Mouse (Mus musculus): ENCODE results near the gene Ttc39d. TPM values are rescaled to one million over a fixed set of nuclear protein-coding genes. Genes with fewer than 3 reads are reported as not detected.

Ttc39d gene
- total and polyA plus RNA-seq, 2 experiments from 2014 or later: 0.08 TPM; not detected in 1

DNA sequence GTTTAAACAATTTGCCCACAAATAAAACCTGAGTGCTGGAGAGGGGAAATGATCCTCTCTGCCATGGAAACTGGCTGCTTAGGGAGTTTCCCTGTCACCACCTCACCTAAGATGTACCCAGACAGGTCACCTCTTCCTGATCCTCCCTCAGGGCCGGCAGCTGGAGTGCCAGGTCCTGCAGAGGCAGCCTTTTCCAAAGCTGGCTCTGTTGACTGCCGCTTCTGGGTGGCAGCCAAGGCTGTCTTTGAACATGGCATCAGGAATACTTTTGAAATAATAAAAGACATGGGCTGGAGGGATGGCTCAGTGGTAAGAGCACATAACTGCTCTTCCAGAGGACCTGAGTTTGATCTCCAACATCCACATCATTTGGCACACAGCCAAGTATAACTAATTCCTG is 22.1 kb downstream of the Ttc39d start:
- no peak overlapping the region for H3K27ac ChIP-seq (ENCODE audit: low read depth)
- H3K4me2 ChIP-seq (ENCODE audit: low read depth, low read length): no peak overlapping the region
- no peaks in the 10 kb centered on the region for H3K36me3 ChIP-seq (replicated peaks; ENCODE audit: control insufficient read depth, insufficient read depth, low read length)
- ATAC-seq (ENCODE audit: insufficient read depth, low read depth): peak; percentile 30; the same call in 1 of the 2 replicates
- no peaks in the 10 kb centered on the region for H3K9me3 ChIP-seq (replicated peaks; ENCODE audit: control insufficient read depth, low read length)
- H3K9ac ChIP-seq (replicated peaks; ENCODE audit: low read depth, low read length): no peak overlapping the region
- H3K4me1 ChIP-seq (ENCODE audit: control insufficient read depth, insufficient read depth): peaks cover 5% of the 10 kb centered on the region
- WGBS: 61% methylated on average over 2 of the region's 2 CpGs
- H3K27me3 ChIP-seq (ENCODE audit: control insufficient read depth, insufficient read depth, low read length): no peaks in the 10 kb centered on the region
- no peak overlapping the region for H3K4me3 ChIP-seq (ENCODE audit: low read depth, low read length)
- DNase-seq (ENCODE audit: low spot score): no peak
- TF ChIP-seq CTCF (IDR thresholded peaks at IDR 0.05; ENCODE audit: low read depth) (no peak), EP300 (IDR thresholded peaks at IDR 0.05; ENCODE audit: low read depth) (no peak)

DNA sequence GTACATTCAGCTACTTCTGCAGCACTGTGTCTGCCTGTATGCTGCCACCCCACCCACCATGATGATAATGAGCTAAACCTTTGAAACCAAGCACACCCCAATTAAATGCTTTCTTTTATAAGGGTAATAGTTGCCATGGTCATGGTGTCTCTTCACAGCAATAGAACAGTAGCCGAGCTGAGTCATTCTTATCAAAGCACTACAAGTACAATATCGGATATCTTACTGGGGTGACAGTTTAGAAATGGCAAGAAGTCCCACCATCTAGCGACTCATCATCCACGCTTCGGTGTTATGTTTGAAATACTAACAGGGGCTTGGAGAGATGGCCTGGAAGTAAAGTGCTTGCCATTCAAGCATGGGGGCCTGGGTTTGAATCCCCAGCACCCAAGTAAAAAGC is 26.6 kb downstream of the Ttc39d start:
- H3K4me1 ChIP-seq (ENCODE audit: control insufficient read depth, insufficient read depth): no peaks in the 10 kb centered on the region
- TF ChIP-seq CTCF (IDR thresholded peaks at IDR 0.05; ENCODE audit: low read depth) (no peak), EP300 (IDR thresholded peaks at IDR 0.05; ENCODE audit: low read depth) (no peak)
- no peak overlapping the region for H3K27ac ChIP-seq (ENCODE audit: low read depth)
- no peak overlapping the region for H3K4me3 ChIP-seq (ENCODE audit: low read depth, low read length)
- H3K4me2 ChIP-seq (ENCODE audit: low read depth, low read length): no peak overlapping the region
- H3K27me3 ChIP-seq (ENCODE audit: control insufficient read depth, insufficient read depth, low read length): no peaks in the 10 kb centered on the region
- H3K9ac ChIP-seq (replicated peaks; ENCODE audit: low read depth, low read length): no peak overlapping the region
- ATAC-seq (ENCODE audit: insufficient read depth, low read depth): no peak
- 87% methylated on average over 5 of the region's 5 CpGs for WGBS
- peaks cover 10% of the 10 kb centered on the region for H3K36me3 ChIP-seq (replicated peaks; ENCODE audit: control insufficient read depth, insufficient read depth, low read length)
- no peak for DNase-seq (ENCODE audit: low spot score)
- H3K9me3 ChIP-seq (replicated peaks; ENCODE audit: control insufficient read depth, low read length): no peaks in the 10 kb centered on the region

DNA sequence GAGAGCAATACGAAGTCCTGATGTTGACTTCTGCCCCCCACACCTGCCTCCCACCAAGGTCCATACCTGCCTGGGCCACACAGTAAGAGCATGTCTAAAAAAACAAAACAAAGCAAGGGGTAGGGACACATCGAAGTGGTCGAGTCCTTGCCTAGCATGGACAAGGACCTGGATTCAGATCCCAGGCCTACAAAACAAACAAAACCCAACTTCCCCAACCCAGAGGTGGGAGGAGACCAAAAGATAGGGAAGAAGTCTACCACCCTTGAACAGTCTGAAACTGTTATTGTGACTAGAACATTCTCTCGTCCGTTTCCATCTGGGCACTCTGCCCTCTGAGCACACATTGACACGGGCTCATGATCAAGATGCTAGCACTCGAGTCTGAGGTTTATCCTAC is 27.1 kb downstream of the Ttc39d start:
- no peaks in the 10 kb centered on the region for H3K9me3 ChIP-seq (replicated peaks; ENCODE audit: control insufficient read depth, low read length)
- WGBS: 77% methylated on average over 7 of the region's 7 CpGs
- H3K4me1 ChIP-seq (ENCODE audit: control insufficient read depth, insufficient read depth): no peaks in the 10 kb centered on the region
- no peak overlapping the region for H3K4me3 ChIP-seq (ENCODE audit: low read depth, low read length)
- no peak overlapping the region for H3K4me2 ChIP-seq (ENCODE audit: low read depth, low read length)
- TF ChIP-seq CTCF (IDR thresholded peaks at IDR 0.05; ENCODE audit: low read depth) (no peak), EP300 (IDR thresholded peaks at IDR 0.05; ENCODE audit: low read depth) (no peak)
- no peak overlapping the region for H3K27ac ChIP-seq (ENCODE audit: low read depth)
- DNase-seq (ENCODE audit: low spot score): no peak
- ATAC-seq (ENCODE audit: insufficient read depth, low read depth): no peak
- no peaks in the 10 kb centered on the region for H3K27me3 ChIP-seq (ENCODE audit: control insufficient read depth, insufficient read depth, low read length)
- H3K9ac ChIP-seq (replicated peaks; ENCODE audit: low read depth, low read length): no peak overlapping the region
- H3K36me3 ChIP-seq (replicated peaks; ENCODE audit: control insufficient read depth, insufficient read depth, low read length): peaks cover 16% of the 10 kb centered on the region

DNA sequence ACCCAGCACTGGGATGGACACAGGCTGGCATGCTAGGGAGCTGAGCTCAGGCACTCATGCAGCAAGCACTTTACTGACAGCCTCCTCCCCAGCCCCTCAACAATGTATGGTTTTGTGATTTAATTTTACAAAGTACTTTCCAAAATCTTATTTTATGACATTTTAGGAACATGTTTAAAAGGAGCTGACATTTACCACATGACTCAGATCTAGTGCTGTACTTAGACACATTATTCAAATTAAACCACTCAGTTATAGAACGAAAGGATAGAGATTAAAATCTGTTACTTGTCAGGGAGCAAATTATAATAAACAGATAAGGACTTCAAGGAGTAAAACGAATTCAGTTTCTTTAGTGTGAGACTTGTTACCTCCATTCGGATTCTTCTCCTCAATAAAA is 28.2 kb downstream of the Ttc39d start:
- TF ChIP-seq CTCF (IDR thresholded peaks at IDR 0.05; ENCODE audit: low read depth) (no peak), EP300 (IDR thresholded peaks at IDR 0.05; ENCODE audit: low read depth) (no peak)
- Histone ChIP-seq H3K27ac (ENCODE audit: low read depth) (no peak overlapping the region), H3K9ac (replicated peaks; ENCODE audit: low read depth, low read length) (no peak overlapping the region), H3K9me3 (replicated peaks; ENCODE audit: control insufficient read depth, low read length) (no peaks in the 10 kb centered on the region), H3K36me3 (replicated peaks; ENCODE audit: control insufficient read depth, insufficient read depth, low read length) (peaks cover 24% of the 10 kb centered on the region), H3K27me3 (ENCODE audit: control insufficient read depth, insufficient read depth, low read length) (no peaks in the 10 kb centered on the region), H3K4me1 (ENCODE audit: control insufficient read depth, insufficient read depth) (no peaks in the 10 kb centered on the region), H3K4me2 (ENCODE audit: low read depth, low read length) (no peak overlapping the region), H3K4me3 (ENCODE audit: low read depth, low read length) (no peak overlapping the region)
- WGBS: 82% methylated on average over 3 of the region's 3 CpGs
- DNase-seq (ENCODE audit: low spot score) (no peak), ATAC-seq (ENCODE audit: insufficient read depth, low read depth) (no peak)

DNA sequence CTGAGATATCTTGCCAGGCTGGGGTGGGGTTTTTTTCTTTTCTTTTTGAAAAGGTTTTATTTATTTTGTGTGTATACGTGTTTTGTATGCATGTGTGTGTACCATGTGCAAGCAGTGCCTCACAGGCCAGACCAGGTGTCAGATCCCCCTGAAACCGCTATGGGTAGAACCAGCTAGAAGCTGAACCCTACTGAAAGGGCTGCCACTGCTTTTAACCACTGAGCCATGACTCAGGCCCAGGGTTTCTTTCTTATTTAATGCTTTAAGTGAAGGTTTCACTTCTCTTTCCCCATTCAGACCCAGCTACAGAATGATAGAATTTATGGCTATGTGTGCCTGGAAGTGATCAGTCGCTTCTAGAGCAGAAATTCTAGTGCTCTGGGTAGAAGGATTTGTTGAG is 29.5 kb downstream of the Ttc39d start:
- TF ChIP-seq CTCF (IDR thresholded peaks at IDR 0.05; ENCODE audit: low read depth) (no peak), EP300 (IDR thresholded peaks at IDR 0.05; ENCODE audit: low read depth) (no peak)
- Histone ChIP-seq H3K9me3 (replicated peaks; ENCODE audit: control insufficient read depth, low read length) (no peaks in the 10 kb centered on the region), H3K4me3 (ENCODE audit: low read depth, low read length) (no peak overlapping the region), H3K27ac (ENCODE audit: low read depth) (no peak overlapping the region), H3K4me1 (ENCODE audit: control insufficient read depth, insufficient read depth) (no peaks in the 10 kb centered on the region), H3K4me2 (ENCODE audit: low read depth, low read length) (no peak overlapping the region), H3K9ac (replicated peaks; ENCODE audit: low read depth, low read length) (no peak overlapping the region), H3K36me3 (replicated peaks; ENCODE audit: control insufficient read depth, insufficient read depth, low read length) (peaks cover 35% of the 10 kb centered on the region), H3K27me3 (ENCODE audit: control insufficient read depth, insufficient read depth, low read length) (no peaks in the 10 kb centered on the region)
- WGBS: 90% methylated on average over 3 of the region's 3 CpGs
- DNase-seq (ENCODE audit: low spot score) (no peak), ATAC-seq (ENCODE audit: insufficient read depth, low read depth) (no peak)

DNA sequence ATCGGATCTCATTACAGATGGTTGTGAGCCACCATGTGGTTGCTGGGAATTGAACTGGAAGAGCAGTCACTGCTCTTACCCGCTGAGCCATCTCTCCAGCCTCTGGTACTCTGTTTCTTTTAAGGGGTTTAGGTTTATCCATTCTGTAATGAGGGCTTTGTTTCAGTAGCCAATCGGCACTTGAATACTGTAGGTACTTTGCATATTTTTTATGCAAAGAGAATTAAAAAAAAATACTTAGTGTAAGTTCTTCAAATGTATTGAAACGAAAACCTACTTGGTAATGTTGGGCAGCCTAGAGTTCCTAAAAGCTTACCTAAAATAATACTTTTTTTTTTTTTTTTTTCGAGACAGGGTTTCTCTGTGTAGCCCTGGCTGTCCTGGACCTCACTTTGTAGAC is 30.2 kb downstream of the Ttc39d start:
- Histone ChIP-seq H3K27me3 (ENCODE audit: control insufficient read depth, insufficient read depth, low read length) (no peaks in the 10 kb centered on the region), H3K4me1 (ENCODE audit: control insufficient read depth, insufficient read depth) (no peaks in the 10 kb centered on the region), H3K27ac (ENCODE audit: low read depth) (no peak overlapping the region), H3K9ac (replicated peaks; ENCODE audit: low read depth, low read length) (no peak overlapping the region), H3K4me2 (ENCODE audit: low read depth, low read length) (no peak overlapping the region), H3K36me3 (replicated peaks; ENCODE audit: control insufficient read depth, insufficient read depth, low read length) (peaks cover 42% of the 10 kb centered on the region), H3K9me3 (replicated peaks; ENCODE audit: control insufficient read depth, low read length) (no peaks in the 10 kb centered on the region), H3K4me3 (ENCODE audit: low read depth, low read length) (no peak overlapping the region)
- TF ChIP-seq EP300 (IDR thresholded peaks at IDR 0.05; ENCODE audit: low read depth) (no peak), CTCF (IDR thresholded peaks at IDR 0.05; ENCODE audit: low read depth) (no peak)
- 88% methylated on average over 5 of the region's 5 CpGs for WGBS
- no peak for DNase-seq (ENCODE audit: low spot score)
- ATAC-seq (ENCODE audit: insufficient read depth, low read depth): no peak
